Mouse (Mus musculus) E14TG2a.4 (cell line): ENCODE data around the gene Rap1gap.

ENCODE experiments used
- H3K27me3 ChIP-seq: 2 replicates; pipeline ENCODE4 v1.6.1; 2014; ENCODE audit warnings: low read length, control low read depth; ENCODE audit not compliant: insufficient read depth
- H3K36me3 ChIP-seq: 2 replicates; pipeline ENCODE4 v1.6.1; 2014; ENCODE audit warnings: low read length, control low read depth; ENCODE audit not compliant: insufficient read depth
- H3K4me1 ChIP-seq: replicated peaks from 2 replicates; pipeline ENCODE4 v1.6.1; 2014; ENCODE audit warnings: low read depth, low read length, control low read depth
- H3K4me3 ChIP-seq: replicated peaks from 2 replicates; pipeline ENCODE4 v1.5.1; 2014; ENCODE audit warnings: mild to moderate bottlenecking, low read length
- H3K9me3 ChIP-seq: 2 replicates; pipeline ENCODE4 v1.6.1; 2014; ENCODE audit warnings: low read length, control low read depth
- CTCF ChIP-seq: conservative IDR thresholded peaks from 2 replicates; pipeline ENCODE4 v1.5.1; 2014; ENCODE audit warnings: low read length
- NANOG ChIP-seq: IDR thresholded peaks from 2 replicates; pipeline ENCODE4 v1.6.1; 2014; ENCODE audit warnings: borderline replicate concordance, low read length, mixed read lengths
- POU5F1 ChIP-seq: IDR thresholded peaks from 2 replicates; pipeline ENCODE4 v1.6.1; 2014; ENCODE audit warnings: low read length, borderline replicate concordance

Gene Rap1gap

DNA sequence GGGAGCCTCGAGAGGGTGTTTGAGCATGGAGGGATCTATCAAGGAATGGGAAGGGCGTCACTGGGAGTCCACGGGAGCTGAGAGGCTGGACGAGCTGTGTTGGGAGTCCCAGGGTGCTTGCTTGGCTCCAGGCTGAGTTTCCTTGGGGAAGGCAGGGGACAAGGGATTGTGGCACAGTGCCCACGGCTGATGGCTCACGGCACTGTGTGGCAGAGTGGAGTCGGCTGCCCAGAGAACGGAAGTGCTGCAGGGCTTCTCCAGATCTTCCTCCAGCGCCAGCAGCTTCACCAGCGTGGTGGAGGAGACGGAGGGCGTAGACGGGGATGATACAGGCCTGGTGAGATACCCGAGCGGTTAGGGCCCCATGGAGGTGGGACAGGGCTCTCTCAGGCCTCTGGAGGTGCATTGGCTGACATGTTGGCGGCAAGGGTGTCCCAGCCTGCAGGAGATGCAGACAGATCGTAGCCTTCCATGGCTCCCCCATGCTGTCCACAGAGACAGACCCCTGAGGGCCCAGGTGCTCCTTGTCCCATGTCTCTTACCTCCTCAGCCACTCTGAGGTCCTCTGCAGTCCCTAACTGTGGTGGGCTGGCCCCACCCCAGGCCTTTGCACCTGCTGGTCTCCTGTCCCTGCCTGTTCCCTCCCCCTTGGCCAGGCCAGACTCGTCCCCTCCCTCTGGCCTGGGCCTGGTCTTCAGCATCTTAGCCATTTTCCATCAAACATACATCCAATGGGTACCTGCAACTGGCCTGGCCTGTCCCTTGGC is 62.4 kb downstream of the Rap1gap start:
- Histone ChIP-seq H3K9me3 (no peaks in the 10 kb centered on the region), H3K36me3 (peaks cover 22% of the 10 kb centered on the region), H3K4me3 (peak overlapping the region; percentile 78), H3K27me3 (peaks cover 27% of the 10 kb centered on the region), H3K4me1 (peaks cover 89% of the 10 kb centered on the region)
- no peak for TF ChIP-seq NANOG
- no peak for TF ChIP-seq CTCF
- no peak for TF ChIP-seq POU5F1

DNA sequence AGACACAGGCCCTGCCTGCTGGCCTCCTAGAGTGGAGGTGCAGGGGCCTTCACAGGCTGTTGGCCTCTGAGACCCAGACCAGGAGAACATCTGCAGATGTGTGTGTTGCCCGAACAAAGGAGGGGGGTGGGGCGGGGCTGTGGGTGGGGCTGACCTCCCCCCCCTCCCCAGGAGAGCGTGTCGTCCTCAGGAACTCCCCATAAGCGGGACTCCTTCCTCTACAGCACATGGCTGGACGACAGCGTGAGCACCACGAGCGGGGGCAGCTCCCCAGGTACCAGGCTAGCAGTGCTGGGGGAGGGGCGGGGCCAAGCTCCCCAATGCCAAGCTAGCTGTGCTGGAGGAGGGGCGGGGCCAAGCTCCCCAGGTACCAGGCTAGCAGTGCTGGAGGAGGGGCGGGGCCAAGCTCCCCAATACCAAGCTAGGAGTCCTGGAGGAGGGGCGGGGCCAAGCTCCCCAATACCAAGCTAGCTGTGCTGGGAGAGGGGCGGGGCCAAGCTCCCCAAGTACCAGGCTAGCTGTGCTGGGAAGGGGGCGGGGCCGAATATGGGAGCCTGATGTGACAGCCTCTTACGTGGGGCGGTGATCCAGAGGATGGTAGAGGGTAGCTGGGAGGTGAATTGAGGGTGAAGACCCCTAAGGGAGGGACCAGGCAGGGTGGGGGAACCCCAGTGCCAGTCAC is 63.1 kb downstream of the Rap1gap start:
- no peak for TF ChIP-seq POU5F1
- peaks cover 16% of the 10 kb centered on the region; the same call in 1 of the 2 replicates for H3K36me3 ChIP-seq
- H3K27me3 ChIP-seq: peaks cover 32% of the 10 kb centered on the region
- no peaks in the 10 kb centered on the region for H3K9me3 ChIP-seq
- H3K4me3 ChIP-seq: peak overlapping the region; percentile 78
- peaks cover 82% of the 10 kb centered on the region for H3K4me1 ChIP-seq

DNA sequence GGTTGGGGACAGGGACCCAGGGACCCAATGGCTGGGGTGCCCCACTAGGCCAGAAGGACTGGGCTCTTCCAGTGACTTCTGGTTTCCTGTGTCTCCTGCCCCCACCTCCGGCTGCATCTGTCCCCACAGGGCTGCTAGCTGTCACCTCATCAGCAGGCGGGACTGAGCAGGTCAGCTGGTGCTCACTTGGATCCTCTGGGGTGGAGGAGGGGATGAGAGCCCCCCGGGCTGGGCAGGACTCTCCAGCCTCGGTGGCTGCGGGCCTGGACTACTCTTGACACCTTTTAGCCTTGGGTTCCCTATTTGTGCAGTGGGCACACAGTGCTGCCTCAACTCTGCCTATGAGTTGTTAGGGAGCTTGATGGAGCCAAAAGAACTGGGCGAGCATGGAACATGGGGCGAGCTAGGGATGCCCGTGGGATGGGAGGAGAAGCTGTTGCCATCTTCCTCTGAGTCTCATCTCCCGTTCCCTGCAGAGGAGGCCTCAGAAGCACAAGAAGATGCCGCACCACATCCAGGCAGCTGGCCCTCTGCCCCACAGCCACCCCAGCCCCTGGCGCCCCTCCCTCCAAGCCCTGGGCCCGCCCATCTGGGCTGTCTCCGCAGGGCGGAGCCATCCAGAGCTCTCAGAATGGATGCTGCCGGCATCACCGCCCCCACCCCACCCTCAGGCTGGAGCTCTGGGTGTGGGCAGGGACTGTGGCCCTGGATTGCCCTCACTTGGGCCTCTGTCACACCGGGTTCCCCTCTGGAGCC is 64.1 kb downstream of the Rap1gap start:
- H3K9me3 ChIP-seq: no peaks in the 10 kb centered on the region
- TF ChIP-seq POU5F1 (0 out of 2 replicates have a peak, but pooled peaks have one; percentile 9), NANOG (no peak)

DNA sequence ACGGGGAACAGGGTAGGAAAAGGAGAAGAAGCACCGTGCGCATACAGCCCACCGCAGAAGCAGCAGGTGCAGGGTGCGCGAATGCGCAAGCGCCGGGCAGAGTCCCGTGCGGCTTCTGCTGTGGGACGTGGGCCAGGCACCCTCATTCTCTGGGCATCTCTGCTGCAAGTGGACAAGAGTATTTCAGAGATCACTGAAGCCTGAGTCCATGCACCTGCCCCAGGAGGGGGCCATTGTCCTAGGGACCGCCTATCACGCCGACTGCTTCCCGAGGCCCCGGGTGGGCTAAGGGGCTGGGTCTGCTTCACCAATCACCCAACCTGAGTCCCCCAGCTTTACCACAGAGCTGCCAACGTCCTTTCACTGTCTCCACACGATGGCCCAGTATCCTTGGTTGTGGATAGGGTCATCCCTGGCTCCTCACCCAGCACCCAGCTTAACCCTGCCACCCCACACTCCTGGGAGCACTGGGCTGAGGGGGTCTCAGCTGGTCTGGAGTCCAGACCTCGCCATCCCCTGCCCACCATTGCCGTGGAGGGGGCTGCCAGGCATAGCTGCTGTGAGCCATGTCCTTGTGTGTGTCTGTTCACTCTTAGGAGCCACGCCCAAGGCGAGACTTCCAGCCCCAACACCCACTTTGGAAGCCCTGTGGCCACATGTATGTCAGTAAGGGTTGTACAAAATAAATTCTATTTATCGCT is 64.8 kb downstream of the Rap1gap start:
- no peak for TF ChIP-seq CTCF
- TF ChIP-seq NANOG: no peak
- no peak for TF ChIP-seq POU5F1
- Histone ChIP-seq H3K36me3 (peaks cover 16% of the 10 kb centered on the region; the same call in 1 of the 2 replicates), H3K9me3 (no peaks in the 10 kb centered on the region), H3K4me1 (peaks cover 75% of the 10 kb centered on the region), H3K4me3 (peak overlapping the region; percentile 78), H3K27me3 (peaks cover 20% of the 10 kb centered on the region)

More for the DNA sequence above, 64.1 kb downstream of the Rap1gap start:
- Histone ChIP-seq H3K4me3 (peak overlapping the region; percentile 78), H3K36me3 (peaks cover 16% of the 10 kb centered on the region; the same call in 1 of the 2 replicates), H3K4me1 (peaks cover 80% of the 10 kb centered on the region), H3K27me3 (peaks cover 25% of the 10 kb centered on the region)

DNA sequence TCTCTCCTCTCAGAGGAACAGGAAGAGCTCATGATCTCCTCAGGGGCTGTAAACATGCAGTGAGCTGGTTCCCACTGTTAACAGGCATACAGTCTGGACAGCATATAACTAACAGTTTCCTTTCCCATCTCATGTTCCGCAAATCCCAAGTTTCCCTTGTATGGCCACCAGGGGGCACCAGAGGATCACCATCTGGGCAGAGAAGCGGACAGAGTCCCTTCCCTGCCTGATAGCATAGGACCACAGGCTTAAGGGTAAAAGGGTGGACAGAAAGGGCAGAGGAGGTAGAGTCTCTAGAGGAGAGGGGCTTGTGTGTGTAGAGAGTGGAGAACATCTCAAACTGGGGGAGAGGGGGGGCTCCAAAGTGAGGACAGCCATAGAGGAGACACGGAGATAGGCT is 65.6 kb downstream of the Rap1gap start:
- no peak overlapping the region for H3K4me3 ChIP-seq
- H3K9me3 ChIP-seq: no peaks in the 10 kb centered on the region
- peaks cover 23% of the 10 kb centered on the region for H3K27me3 ChIP-seq
- H3K4me1 ChIP-seq: peaks cover 72% of the 10 kb centered on the region
- peaks cover 13% of the 10 kb centered on the region; the same call in 1 of the 2 replicates for H3K36me3 ChIP-seq
- TF ChIP-seq CTCF (peak; percentile 80), NANOG (no peak)

DNA sequence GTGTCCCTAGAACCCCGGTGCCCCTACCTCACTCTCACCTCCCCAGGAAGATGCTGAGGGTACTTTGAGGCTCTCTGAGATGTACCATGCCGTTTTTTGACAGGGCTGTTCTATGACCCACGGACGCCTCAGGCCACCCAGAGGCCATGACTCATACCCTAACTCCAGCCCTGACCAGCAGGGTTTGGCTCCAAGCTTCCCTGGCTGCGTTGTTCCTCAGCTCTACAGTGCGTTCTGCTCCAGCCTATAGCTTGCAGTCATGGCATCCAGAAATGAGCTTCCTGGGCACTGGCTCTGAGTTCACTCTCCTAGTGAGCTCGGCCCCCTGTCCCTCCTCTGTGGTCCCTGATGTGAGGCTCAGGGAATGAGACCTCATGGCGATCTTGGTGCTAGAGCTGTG is 66.2 kb downstream of the Rap1gap start:
- H3K4me3 ChIP-seq: no peak overlapping the region
- peaks cover 7% of the 10 kb centered on the region; the same call in 1 of the 2 replicates for H3K36me3 ChIP-seq
- TF ChIP-seq POU5F1 (no peak), NANOG (no peak), CTCF (no peak)
- H3K4me1 ChIP-seq: peaks cover 72% of the 10 kb centered on the region
- H3K9me3 ChIP-seq: no peaks in the 10 kb centered on the region
- H3K27me3 ChIP-seq: peaks cover 23% of the 10 kb centered on the region

DNA sequence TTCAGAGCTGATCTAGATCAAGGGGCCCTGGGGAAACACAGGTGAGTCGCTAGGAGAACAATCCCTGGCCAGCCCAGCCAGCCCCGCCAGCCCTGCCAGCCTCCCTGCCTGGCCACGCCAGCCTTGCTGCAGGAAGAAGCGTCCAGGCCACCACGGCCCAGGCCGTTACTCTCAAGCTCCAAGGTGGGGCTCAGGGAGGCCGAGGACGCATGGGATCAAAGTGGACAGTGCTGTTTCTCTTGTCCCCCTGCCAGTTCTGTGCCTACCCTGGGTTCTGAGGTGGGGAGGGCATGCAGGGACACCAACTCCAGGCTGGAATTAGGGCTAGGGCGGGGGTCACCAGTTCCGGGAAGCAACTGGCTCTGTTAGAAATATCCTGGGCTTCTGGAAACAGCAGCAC is 67.4 kb downstream of the Rap1gap start:
- H3K4me3 ChIP-seq: no peak overlapping the region
- peaks cover 23% of the 10 kb centered on the region for H3K27me3 ChIP-seq
- TF ChIP-seq CTCF (no peak), NANOG (no peak)
- H3K9me3 ChIP-seq: no peaks in the 10 kb centered on the region
- H3K36me3 ChIP-seq: peaks cover under 1% of the 10 kb centered on the region; the same call in 1 of the 2 replicates
- peaks cover 72% of the 10 kb centered on the region for H3K4me1 ChIP-seq

DNA sequence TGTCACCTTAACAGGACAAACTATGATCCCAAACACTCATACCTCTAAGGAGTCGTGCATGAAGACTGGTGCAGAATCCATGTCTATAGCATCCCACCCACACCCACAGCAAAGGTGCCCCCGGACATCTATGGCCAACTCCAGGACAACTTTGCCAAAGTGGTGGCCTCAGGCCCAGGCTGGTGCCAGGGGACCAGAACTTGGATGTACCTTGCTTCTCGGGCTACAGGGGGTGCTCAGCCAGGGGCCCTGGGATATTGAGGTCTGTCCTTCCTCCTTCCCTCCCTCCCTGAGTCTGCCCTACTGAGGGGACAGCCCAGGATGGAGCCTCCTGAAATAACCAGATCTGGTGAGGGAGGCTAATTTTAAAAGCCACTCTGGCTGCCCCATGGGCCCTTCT is 67.8 kb downstream of the Rap1gap start:
- Histone ChIP-seq H3K4me3 (no peak overlapping the region), H3K4me1 (peaks cover 72% of the 10 kb centered on the region)
- TF ChIP-seq CTCF (no peak), NANOG (no peak), POU5F1 (no peak)

More for the DNA sequence above, 67.8 kb downstream of the Rap1gap start:
- Histone ChIP-seq H3K27me3 (peaks cover 23% of the 10 kb centered on the region), H3K9me3 (no peaks in the 10 kb centered on the region), H3K36me3 (no peaks in the 10 kb centered on the region)
